Mouse (Mus musculus): ENCODE results near the gene Srgap2. TPM values are rescaled to one million over a fixed set of nuclear protein-coding genes. Genes with fewer than 3 reads are reported as not detected.
"Not testable (repeated sequence)": the region's sequence is repeated elsewhere in the genome, so short reads cannot be mapped to it uniquely, and the experiment has no call there.

The Srgap2 gene
- total RNA-seq (2014; rRNA removed; ENCODE audit: low replicate concordance) (18.1 and 29.7 TPM in 2 replicates), polyA plus RNA-seq (2015; fragmentation: Nextera tagmentation; extraction: Ambion mirVana) (5.9 and 6.4 TPM in 2 replicates)

GRCm38 (mm10) chr1:131527281-131528080 is at the start of gene Srgap2, which contains the start of gene Fam72a:
Gene Srgap2, minus strand, starts transcription at chr1:131527352.
Gene Fam72a, plus strand, starts transcription at chr1:131527903.
- no peaks in the 10 kb centered on the region for H3K9me3 ChIP-seq (replicated peaks; ENCODE audit: control insufficient read depth, low read length)
- peak; percentile 91 for TF ChIP-seq EP300 (IDR thresholded peaks at IDR 0.05; ENCODE audit: low read depth)
- no peak for TF ChIP-seq CTCF (IDR thresholded peaks at IDR 0.05; ENCODE audit: low read depth)
- peak within 1 kb of the TSS; percentile 96 for H3K27ac ChIP-seq (ENCODE audit: low read depth)
- peaks cover 38% of the 10 kb centered on the region for H3K4me1 ChIP-seq (ENCODE audit: control insufficient read depth, insufficient read depth)
- H3K4me3 ChIP-seq (ENCODE audit: low read depth, low read length): peak within 1 kb of the TSS; percentile 82
- DNase-seq (ENCODE audit: low spot score) (peak; percentile 100), ATAC-seq (ENCODE audit: insufficient read depth, low read depth) (peak; percentile 92)
- WGBS: under 1% methylated on average over 44 of the region's 44 CpGs
- H3K36me3 ChIP-seq (replicated peaks; ENCODE audit: control insufficient read depth, insufficient read depth, low read length): no peaks in the 10 kb centered on the region
- H3K4me2 ChIP-seq (ENCODE audit: low read depth, low read length): peak within 1 kb of the TSS; percentile 99
- H3K27me3 ChIP-seq (ENCODE audit: control insufficient read depth, insufficient read depth, low read length): no peaks in the 10 kb centered on the region
- H3K9ac ChIP-seq (replicated peaks; ENCODE audit: low read depth, low read length): peak within 1 kb of the TSS; percentile 78

GRCm38 (mm10) chr1:131573721-131574120 is 46.6 kb upstream of the Srgap2 start:
- Histone ChIP-seq H3K4me2 (ENCODE audit: low read depth, low read length) (no peak overlapping the region), H3K9ac (replicated peaks; ENCODE audit: low read depth, low read length) (no peak overlapping the region), H3K36me3 (replicated peaks; ENCODE audit: control insufficient read depth, insufficient read depth, low read length) (no peaks in the 10 kb centered on the region), H3K4me3 (ENCODE audit: low read depth, low read length) (no peak overlapping the region), H3K27ac (ENCODE audit: low read depth) (no peak overlapping the region), H3K9me3 (replicated peaks; ENCODE audit: control insufficient read depth, low read length) (no peaks in the 10 kb centered on the region), H3K27me3 (ENCODE audit: control insufficient read depth, insufficient read depth, low read length) (no peaks in the 10 kb centered on the region), H3K4me1 (ENCODE audit: control insufficient read depth, insufficient read depth) (peaks cover 4% of the 10 kb centered on the region; the same call in 1 of the 2 replicates)
- ATAC-seq (ENCODE audit: insufficient read depth, low read depth) (peak; percentile 78), DNase-seq (ENCODE audit: low spot score) (peak; percentile 91)
- no peak for TF ChIP-seq EP300 (IDR thresholded peaks at IDR 0.05; ENCODE audit: low read depth)
- TF ChIP-seq CTCF (IDR thresholded peaks at IDR 0.05; ENCODE audit: low read depth): no peak
- WGBS: 90% methylated on average over 14 of the region's 14 CpGs

- DNase-seq (ENCODE audit: low spot score) (no peak), ATAC-seq (ENCODE audit: insufficient read depth, low read depth) (no peak)
- no peak overlapping the region for H3K27ac ChIP-seq (ENCODE audit: low read depth)
- peaks cover 4% of the 10 kb centered on the region; the same call in 1 of the 2 replicates for H3K4me1 ChIP-seq (ENCODE audit: control insufficient read depth, insufficient read depth)
- H3K9ac ChIP-seq (replicated peaks; ENCODE audit: low read depth, low read length): no peak overlapping the region
- 90% methylated on average over 4 of the region's 4 CpGs for WGBS
- no peaks in the 10 kb centered on the region for H3K27me3 ChIP-seq (ENCODE audit: control insufficient read depth, insufficient read depth, low read length)
- TF ChIP-seq CTCF (IDR thresholded peaks at IDR 0.05; ENCODE audit: low read depth): no peak
- TF ChIP-seq EP300 (IDR thresholded peaks at IDR 0.05; ENCODE audit: low read depth): no peak
- no peak overlapping the region for H3K4me3 ChIP-seq (ENCODE audit: low read depth, low read length)
- no peaks in the 10 kb centered on the region for H3K36me3 ChIP-seq (replicated peaks; ENCODE audit: control insufficient read depth, insufficient read depth, low read length)
- H3K9me3 ChIP-seq (replicated peaks; ENCODE audit: control insufficient read depth, low read length): no peaks in the 10 kb centered on the region
- no peak overlapping the region for H3K4me2 ChIP-seq (ENCODE audit: low read depth, low read length)
Observed at GRCm38 (mm10) chr1:131570391-131570790, 43.2 kb upstream of the Srgap2 start.

GRCm38 (mm10) chr1:131569721-131570120 is 42.6 kb upstream of the Srgap2 start:
- Histone ChIP-seq H3K27me3 (ENCODE audit: control insufficient read depth, insufficient read depth, low read length) (no peaks in the 10 kb centered on the region), H3K36me3 (replicated peaks; ENCODE audit: control insufficient read depth, insufficient read depth, low read length) (no peaks in the 10 kb centered on the region), H3K4me2 (ENCODE audit: low read depth, low read length) (no peak overlapping the region), H3K4me1 (ENCODE audit: control insufficient read depth, insufficient read depth) (peaks cover 4% of the 10 kb centered on the region; the same call in 1 of the 2 replicates), H3K4me3 (ENCODE audit: low read depth, low read length) (no peak overlapping the region), H3K9ac (replicated peaks; ENCODE audit: low read depth, low read length) (no peak overlapping the region), H3K9me3 (replicated peaks; ENCODE audit: control insufficient read depth, low read length) (no peaks in the 10 kb centered on the region), H3K27ac (ENCODE audit: low read depth) (no peak overlapping the region)
- ATAC-seq (ENCODE audit: insufficient read depth, low read depth) (no peak), DNase-seq (ENCODE audit: low spot score) (no peak)
- TF ChIP-seq EP300 (IDR thresholded peaks at IDR 0.05; ENCODE audit: low read depth) (no peak), CTCF (IDR thresholded peaks at IDR 0.05; ENCODE audit: low read depth) (no peak)
- 46% methylated on average over 6 of the region's 6 CpGs for WGBS

GRCm38 (mm10) chr1:131566056-131566455 is 38.9 kb upstream of the Srgap2 start:
- not testable (repeated sequence) for H3K36me3 ChIP-seq (replicated peaks; ENCODE audit: control insufficient read depth, insufficient read depth, low read length); H3K9me3 ChIP-seq (replicated peaks; ENCODE audit: control insufficient read depth, low read length); H3K4me3 ChIP-seq (ENCODE audit: low read depth, low read length); DNase-seq (ENCODE audit: low spot score); H3K27me3 ChIP-seq (ENCODE audit: control insufficient read depth, insufficient read depth, low read length); H3K9ac ChIP-seq (replicated peaks; ENCODE audit: low read depth, low read length); H3K4me2 ChIP-seq (ENCODE audit: low read depth, low read length); H3K27ac ChIP-seq (ENCODE audit: low read depth); H3K4me1 ChIP-seq (ENCODE audit: control insufficient read depth, insufficient read depth); ATAC-seq (ENCODE audit: insufficient read depth, low read depth)
- 43% methylated on average over 11 of the region's 11 CpGs for WGBS
- peak; percentile 23; the same call in 1 of the 2 replicates for TF ChIP-seq CTCF (IDR thresholded peaks at IDR 0.05; ENCODE audit: low read depth)
